Mouse (Mus musculus): Measurements from ENCODE around the gene Ypel2. TPM values are rescaled to one million over a fixed set of nuclear protein-coding genes. Genes with fewer than 3 reads are reported as not detected.

Ypel2 gene
- 3.0 TPM for polyA plus RNA-seq (2017; shearing (Covaris generic))

DNA sequence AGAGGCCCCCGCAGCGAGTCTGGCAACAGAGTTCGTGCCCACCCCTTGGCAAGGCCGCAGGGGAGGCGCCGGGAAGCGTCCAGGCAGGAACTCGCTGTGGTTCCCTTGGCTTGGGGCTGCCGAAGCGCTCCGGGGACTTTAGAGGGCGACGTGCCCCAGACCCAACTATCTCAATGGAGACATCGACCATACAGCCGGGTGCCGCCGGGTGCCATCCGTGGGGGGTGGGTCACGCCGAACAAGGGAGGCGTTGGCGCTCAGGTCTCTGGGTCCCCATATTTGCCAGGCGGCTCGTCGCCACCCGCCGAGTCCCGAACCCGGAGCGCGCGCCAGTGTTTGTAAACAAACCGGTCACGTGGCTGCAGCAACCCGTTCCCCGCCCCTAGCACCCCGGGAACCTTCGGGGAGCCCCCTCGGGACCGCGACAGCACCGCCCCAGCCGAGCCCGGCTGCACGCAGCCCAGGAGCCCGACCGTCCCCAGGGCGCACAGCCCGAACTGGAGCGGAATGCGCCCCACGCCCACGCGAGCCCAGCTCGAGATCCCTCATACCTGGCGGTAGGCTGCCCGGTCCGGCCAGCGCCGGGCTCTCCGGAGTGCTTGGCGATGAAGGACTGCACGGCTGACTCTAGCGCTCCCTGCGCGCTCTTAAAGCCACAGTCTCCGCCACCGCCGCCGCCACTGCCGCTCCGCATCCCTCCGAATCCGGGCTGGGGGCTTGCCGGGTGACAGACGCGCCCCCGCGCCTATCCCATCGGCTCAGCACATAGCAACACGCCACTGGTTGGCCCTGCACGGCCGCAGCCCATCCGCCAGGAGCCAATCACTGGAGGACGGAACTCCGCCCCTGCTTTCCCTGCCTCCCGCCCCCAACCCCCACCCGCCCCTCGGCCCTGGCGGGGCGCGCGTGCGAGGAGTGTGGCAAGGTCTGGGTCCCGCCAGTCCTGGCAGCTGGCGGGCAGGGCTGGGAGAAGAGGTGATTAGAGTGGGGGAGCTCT, at the start of gene Ypel2:
Gene Ypel2 (minus strand): TSS at position 667 of the 997 bp plus-strand sequence.

Other genes starting within 250 kb of the Ypel2 start
- 142 TPM for gene Cltc, start 236.1 kb downstream of the Ypel2 start, polyA plus RNA-seq (2017; shearing (Covaris generic))
- gene Dhx40, start 186.0 kb downstream of the Ypel2 start, polyA plus RNA-seq (2017; shearing (Covaris generic)): 118 TPM
- 1.0 TPM for gene Gdpd1, start 80.4 kb upstream of the Ypel2 start, polyA plus RNA-seq (2017; shearing (Covaris generic))
- 17.1 TPM for gene Smg8, start 93.1 kb upstream of the Ypel2 start, polyA plus RNA-seq (2017; shearing (Covaris generic))
- gene Prr11, start 115.0 kb upstream of the Ypel2 start, polyA plus RNA-seq (2017; shearing (Covaris generic)): not detected
- gene Ska2, start 115.5 kb upstream of the Ypel2 start, polyA plus RNA-seq (2017; shearing (Covaris generic)): 4.3 TPM
- gene Trim37, start 133.4 kb upstream of the Ypel2 start, polyA plus RNA-seq (2017; shearing (Covaris generic)): 10.5 TPM

Data from naive thymus-derived CD4-positive, alpha-beta T cell, adult 5 months (primary cell).